Mouse (Mus musculus): Measurements from ENCODE around the gene Sart1. TPM values are rescaled to one million over a fixed set of nuclear protein-coding genes. Genes with fewer than 3 reads are reported as not detected.
A peak's percentile ranks its signal among the peaks of the same experiment; 100 is the strongest.

Gene Sart1
- polyA plus RNA-seq, 1 experiment from 2014 or later = 77.1 TPM

DNA sequence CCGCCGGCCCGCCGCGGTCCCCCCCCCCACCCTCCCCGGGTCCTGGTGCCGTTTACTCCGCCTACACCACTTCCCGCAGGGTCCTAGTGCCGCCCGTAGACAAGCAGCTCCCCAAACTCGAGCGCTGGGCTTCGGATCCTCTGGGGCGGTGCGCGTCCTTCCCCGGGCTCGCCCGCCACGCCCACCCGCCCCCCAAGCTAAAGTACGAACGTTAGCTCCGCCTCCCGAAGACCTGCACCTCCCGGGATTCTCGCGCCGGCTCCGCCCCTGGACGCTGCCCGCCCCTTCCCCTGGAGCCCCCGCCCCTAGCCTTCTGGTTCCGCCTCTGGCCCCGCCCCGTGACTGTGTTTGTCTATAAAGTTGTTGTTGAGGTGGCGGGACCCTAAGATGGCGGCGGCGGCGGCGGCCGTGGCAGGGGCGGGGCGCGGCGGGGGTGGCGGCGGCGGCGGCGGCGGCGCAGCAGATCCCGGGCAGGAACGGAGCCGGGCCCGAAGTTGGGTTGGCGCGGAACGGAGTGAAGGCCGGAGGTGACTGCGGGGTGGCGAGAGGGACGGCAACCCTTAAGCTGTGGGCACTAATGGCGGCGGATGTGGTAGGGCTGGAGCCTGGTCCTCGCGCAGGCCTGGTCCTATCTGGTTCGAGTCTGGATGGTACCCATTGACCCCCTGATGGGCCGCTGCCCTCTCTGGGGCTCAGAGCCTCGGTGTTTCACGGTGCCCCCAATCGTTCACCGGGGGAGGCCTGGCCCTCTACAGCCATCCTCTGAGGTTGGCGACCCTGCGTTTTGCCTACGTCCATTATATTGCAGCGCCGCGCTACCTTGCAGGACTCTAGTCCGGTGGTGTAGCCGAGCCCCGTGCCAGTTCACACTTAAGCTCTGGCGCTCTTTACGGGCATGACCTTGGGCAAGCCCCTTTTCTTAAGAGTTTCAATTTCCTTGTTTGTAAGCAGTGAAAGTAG, 36.6 kb upstream of the Sart1 start, which contains the start of the genes Drap1 and AI837181:
Gene Drap1, minus strand, starts transcription at position 198 of the 960 bp plus-strand sequence.
Gene AI837181, plus strand, starts transcription at position 363 of the 960 bp plus-strand sequence.
- Histone ChIP-seq H3K9ac (peak within 1 kb of the TSS; percentile 92), H3K4me3 (peak within 1 kb of the TSS; percentile 96), H3K4me2 (peak within 1 kb of the TSS; percentile 92), H3K4me1 (replicated peaks) (peaks cover 48% of the 10 kb centered on the region), H3K27ac (replicated peaks) (peak within 1 kb of the TSS; percentile 94), H3K36me3 (peaks cover 22% of the 10 kb centered on the region), H3K9me3 (no peaks in the 10 kb centered on the region), H3K27me3 (no peaks in the 10 kb centered on the region)
- peak; percentile 95 for ATAC-seq (ENCODE audit: low FRiP score, low read depth)
- under 1% methylated on average over 66 of the region's 87 CpGs for WGBS

- Histone ChIP-seq H3K27ac (replicated peaks) (peak overlapping the region; percentile 94), H3K9ac (peak overlapping the region; percentile 92), H3K4me1 (replicated peaks) (peaks cover 43% of the 10 kb centered on the region), H3K36me3 (peaks cover 26% of the 10 kb centered on the region), H3K27me3 (no peaks in the 10 kb centered on the region), H3K4me2 (peak overlapping the region; percentile 92), H3K4me3 (peak overlapping the region; percentile 96), H3K9me3 (no peaks in the 10 kb centered on the region)
- under 1% methylated on average over 29 of the region's 48 CpGs for WGBS
- peak; percentile 71 for ATAC-seq (ENCODE audit: low FRiP score, low read depth)
Measured at GRCm38 (mm10) chr19:5424092-5424781, 35.7 kb upstream of the Sart1 start.

- peak overlapping the region; percentile 96 for H3K4me3 ChIP-seq
- peak overlapping the region; percentile 92 for H3K9ac ChIP-seq
- 59% methylated on average over 12 of the region's 12 CpGs for WGBS
- H3K36me3 ChIP-seq = peaks cover 26% of the 10 kb centered on the region
- H3K27ac ChIP-seq (replicated peaks) = peak overlapping the region; percentile 94
- peak overlapping the region; percentile 92 for H3K4me2 ChIP-seq
- H3K27me3 ChIP-seq = no peaks in the 10 kb centered on the region
- ATAC-seq (ENCODE audit: low FRiP score, low read depth) = no peak
- peaks cover 43% of the 10 kb centered on the region for H3K4me1 ChIP-seq (replicated peaks)
- H3K9me3 ChIP-seq = no peaks in the 10 kb centered on the region
Measured at GRCm38 (mm10) chr19:5423561-5423960, 35.1 kb upstream of the Sart1 start.

- H3K36me3 ChIP-seq = peaks cover 26% of the 10 kb centered on the region
- peak overlapping the region; percentile 96 for H3K4me3 ChIP-seq
- ATAC-seq (ENCODE audit: low FRiP score, low read depth) = no peak
- H3K4me1 ChIP-seq (replicated peaks) = peaks cover 42% of the 10 kb centered on the region
- no peaks in the 10 kb centered on the region for H3K27me3 ChIP-seq
- H3K27ac ChIP-seq (replicated peaks) = no peak overlapping the region
- 71% methylated on average over 8 of the region's 9 CpGs for whole genome bisulfite sequencing
- peak overlapping the region; percentile 92; the same call in 1 of the 2 replicates for H3K9ac ChIP-seq
- peak overlapping the region; percentile 92 for H3K4me2 ChIP-seq
- no peaks in the 10 kb centered on the region for H3K9me3 ChIP-seq
Measured at GRCm38 (mm10) chr19:5422895-5423443, 34.5 kb upstream of the Sart1 start.

DNA sequence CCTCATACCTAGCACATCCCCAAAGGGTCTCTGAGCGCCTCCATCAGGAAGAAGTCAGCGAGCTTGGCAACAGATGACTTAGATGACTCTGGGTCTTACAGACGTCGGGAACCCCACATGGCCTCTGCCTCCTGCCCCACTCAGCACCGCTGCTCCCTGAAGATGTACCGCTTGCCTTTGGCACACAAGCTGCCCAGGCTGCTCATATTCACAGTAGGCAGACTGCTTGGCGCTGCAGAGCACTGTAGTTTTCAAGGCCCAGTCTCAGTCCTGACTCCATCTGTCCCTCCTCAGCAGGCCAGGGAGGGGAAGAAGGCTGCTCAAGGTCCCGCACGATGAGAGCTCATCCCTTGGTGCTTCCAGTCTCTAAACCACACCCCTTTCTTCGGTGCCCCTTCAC, 33.8 kb upstream of the Sart1 start:
- peaks cover 39% of the 10 kb centered on the region for H3K4me1 ChIP-seq (replicated peaks)
- peaks cover 26% of the 10 kb centered on the region for H3K36me3 ChIP-seq
- H3K27me3 ChIP-seq = no peaks in the 10 kb centered on the region
- WGBS = 85% methylated on average over 10 of the region's 10 CpGs
- H3K4me2 ChIP-seq = no peak overlapping the region; the same call in 1 of the 2 replicates
- H3K9me3 ChIP-seq = no peaks in the 10 kb centered on the region
- no peak overlapping the region for H3K27ac ChIP-seq (replicated peaks)
- H3K9ac ChIP-seq = peak overlapping the region; percentile 26; the same call in 1 of the 2 replicates
- H3K4me3 ChIP-seq = no peak overlapping the region
- ATAC-seq (ENCODE audit: low FRiP score, low read depth) = no peak

DNA sequence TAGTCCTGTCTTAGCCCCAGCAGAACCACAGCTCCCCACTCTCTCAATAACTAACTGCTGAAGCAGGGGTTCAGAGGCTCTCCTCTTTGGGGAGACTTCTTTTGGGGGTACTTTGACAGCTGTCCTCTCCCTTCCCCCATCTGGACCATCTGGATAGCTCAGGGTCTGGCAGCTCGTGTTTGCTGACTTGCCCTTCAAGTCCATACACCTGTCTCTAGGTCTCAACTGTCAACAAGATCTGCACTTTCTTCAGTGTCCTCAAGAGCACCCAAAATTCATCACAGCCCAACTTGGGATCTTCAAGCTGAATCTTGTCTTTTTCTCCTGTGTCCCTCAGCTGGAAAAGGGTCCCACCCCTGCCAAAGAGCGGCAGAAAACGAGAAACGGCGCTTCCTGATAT, 33.3 kb upstream of the Sart1 start:
- H3K36me3 ChIP-seq = peaks cover 21% of the 10 kb centered on the region
- ATAC-seq (ENCODE audit: low FRiP score, low read depth) = no peak
- WGBS = 88% methylated on average over 5 of the region's 5 CpGs

DNA sequence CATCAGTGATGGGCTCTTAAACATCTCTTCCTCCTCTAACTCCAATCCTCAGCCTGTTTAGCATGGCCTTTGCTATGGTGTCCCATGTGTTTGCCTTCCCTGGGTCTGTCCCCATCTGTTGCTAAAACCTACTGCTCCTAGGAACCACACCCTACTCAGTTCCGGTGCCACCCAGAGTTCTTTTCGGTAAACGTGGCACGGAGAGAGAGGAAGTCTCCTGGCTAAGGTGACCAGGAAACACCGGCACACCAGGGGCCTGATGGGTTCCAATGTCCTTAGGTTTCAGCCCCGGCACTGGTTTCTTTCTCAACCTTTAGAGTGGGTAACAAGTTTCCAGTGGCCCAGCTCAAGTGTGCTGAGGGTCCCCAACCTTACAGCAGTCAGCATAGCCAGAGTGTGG, 32.1 kb upstream of the Sart1 start:
- 94% methylated on average over 6 of the region's 6 CpGs for WGBS
- peaks cover 14% of the 10 kb centered on the region; the same call in 1 of the 2 replicates for H3K36me3 ChIP-seq
- no peaks in the 10 kb centered on the region for H3K27me3 ChIP-seq
- H3K4me3 ChIP-seq = no peak overlapping the region
- no peak overlapping the region for H3K27ac ChIP-seq (replicated peaks)
- H3K9ac ChIP-seq = no peak overlapping the region
- no peak overlapping the region for H3K4me2 ChIP-seq
- ATAC-seq (ENCODE audit: low FRiP score, low read depth) = no peak
- H3K9me3 ChIP-seq = no peaks in the 10 kb centered on the region
- peaks cover 22% of the 10 kb centered on the region for H3K4me1 ChIP-seq (replicated peaks)

More for the DNA sequence above, 33.3 kb upstream of the Sart1 start:
- Histone ChIP-seq H3K9me3 (no peaks in the 10 kb centered on the region), H3K9ac (no peak overlapping the region), H3K4me2 (no peak overlapping the region), H3K4me3 (no peak overlapping the region), H3K27me3 (no peaks in the 10 kb centered on the region), H3K4me1 (replicated peaks) (peaks cover 34% of the 10 kb centered on the region), H3K27ac (replicated peaks) (no peak overlapping the region)

DNA sequence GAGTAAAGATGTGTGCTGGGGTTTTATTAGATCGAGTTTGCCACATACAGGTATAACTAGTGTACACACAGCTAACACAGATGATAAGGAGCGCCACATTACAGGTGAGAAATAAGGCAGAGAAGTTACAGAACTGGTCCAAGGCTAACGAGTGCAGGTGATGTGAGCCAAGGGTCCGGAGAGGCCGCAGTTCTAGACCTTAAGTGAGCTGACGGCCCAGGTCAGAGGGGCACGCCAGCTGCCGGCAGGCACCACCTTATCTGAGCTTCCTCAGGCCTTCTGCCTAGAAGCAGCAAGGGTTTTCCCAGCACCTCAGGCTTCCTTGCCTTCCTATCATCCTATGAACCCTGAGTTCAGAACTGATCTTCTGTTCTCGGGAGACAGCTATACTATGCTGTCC, 31.1 kb upstream of the Sart1 start:
- WGBS = 94% methylated on average over 9 of the region's 9 CpGs
- H3K4me3 ChIP-seq = no peak overlapping the region
- no peak overlapping the region for H3K27ac ChIP-seq (replicated peaks)
- H3K4me2 ChIP-seq = no peak overlapping the region
- no peaks in the 10 kb centered on the region for H3K27me3 ChIP-seq
- no peaks in the 10 kb centered on the region for H3K9me3 ChIP-seq
- H3K36me3 ChIP-seq = peaks cover 14% of the 10 kb centered on the region; the same call in 1 of the 2 replicates
- H3K9ac ChIP-seq = no peak overlapping the region
- H3K4me1 ChIP-seq (replicated peaks) = peaks cover 21% of the 10 kb centered on the region
- ATAC-seq (ENCODE audit: low FRiP score, low read depth) = no peak

- no peak for ATAC-seq (ENCODE audit: low FRiP score, low read depth)
- Histone ChIP-seq H3K36me3 (peaks cover 14% of the 10 kb centered on the region; the same call in 1 of the 2 replicates), H3K4me1 (replicated peaks) (peaks cover 20% of the 10 kb centered on the region), H3K27me3 (no peaks in the 10 kb centered on the region), H3K4me3 (no peak overlapping the region), H3K9ac (no peak overlapping the region), H3K9me3 (no peaks in the 10 kb centered on the region), H3K4me2 (no peak overlapping the region), H3K27ac (replicated peaks) (no peak overlapping the region)
- 96% methylated on average over 8 of the region's 8 CpGs for WGBS
Measured at GRCm38 (mm10) chr19:5418750-5419466, 30.4 kb upstream of the Sart1 start.

DNA sequence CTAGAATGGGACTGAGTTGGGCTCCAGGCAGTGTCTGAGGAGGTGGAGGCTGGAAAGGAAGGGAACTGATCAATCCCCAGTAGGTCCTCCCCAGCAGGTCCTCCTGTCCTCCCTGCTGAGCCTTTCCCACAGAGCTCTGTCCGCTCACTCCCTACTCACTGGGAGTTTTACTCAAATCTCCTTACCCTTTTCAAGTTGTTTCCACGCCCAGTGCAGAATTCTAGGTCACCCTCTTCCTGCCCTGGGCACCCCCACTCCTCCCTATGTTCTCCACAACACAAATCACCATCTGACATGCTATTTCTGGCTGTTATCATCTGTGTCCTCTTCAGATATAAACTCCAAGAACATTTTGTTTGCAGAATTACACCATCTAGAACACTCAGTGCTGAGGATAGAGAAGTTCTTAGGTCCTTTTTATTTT, 26.0 kb upstream of the Sart1 start:
- Histone ChIP-seq H3K4me1 (replicated peaks) (no peaks in the 10 kb centered on the region), H3K27me3 (no peaks in the 10 kb centered on the region), H3K36me3 (peaks cover under 1% of the 10 kb centered on the region; the same call in 1 of the 2 replicates), H3K27ac (replicated peaks) (no peak overlapping the region), H3K4me2 (no peak overlapping the region), H3K4me3 (no peak overlapping the region), H3K9ac (no peak overlapping the region), H3K9me3 (no peaks in the 10 kb centered on the region)
- WGBS = 66% methylated on average over 2 of the region's 2 CpGs
- no peak for ATAC-seq (ENCODE audit: low FRiP score, low read depth)

- WGBS = 69% methylated on average over 4 of the region's 4 CpGs
- ATAC-seq (ENCODE audit: low FRiP score, low read depth) = no peak
- no peak overlapping the region for H3K27ac ChIP-seq (replicated peaks)
- no peaks in the 10 kb centered on the region for H3K27me3 ChIP-seq
- no peaks in the 10 kb centered on the region for H3K9me3 ChIP-seq
- H3K4me1 ChIP-seq (replicated peaks) = no peaks in the 10 kb centered on the region
- no peak overlapping the region for H3K4me3 ChIP-seq
- no peak overlapping the region for H3K9ac ChIP-seq
- no peaks in the 10 kb centered on the region for H3K36me3 ChIP-seq
- no peak overlapping the region for H3K4me2 ChIP-seq
Measured at GRCm38 (mm10) chr19:5413840-5414239, 25.3 kb upstream of the Sart1 start.
